Mouse (Mus musculus) layer of hippocampus, adult 9-10 months (tissue): ENCODE data around the gene Gpr68.

ENCODE experiments used
- DNase-seq: peaks from one replicate; pipeline ENCODE4 v3.0.0; 2022; ENCODE audit warnings: low spot score

Gene Gpr68

GRCm38 (mm10) chr12:100910731-100911130, 2.7 kb upstream of the Gpr68 start:
- no peak for DNase-seq

- DNase-seq = no peak
Measured at GRCm38 (mm10) chr12:100909765-100910164, 1.8 kb upstream of the Gpr68 start.

- no peak for DNase-seq
Measured at GRCm38 (mm10) chr12:100908298-100909034, 468 bp upstream of the Gpr68 start.

GRCm38 (mm10) chr12:100906861-100907260, 1.1 kb downstream of the Gpr68 start:
- no peak for DNase-seq

GRCm38 (mm10) chr12:100903761-100904160, 4.2 kb downstream of the Gpr68 start:
- DNase-seq = no peak

- no peak for DNase-seq
Measured at GRCm38 (mm10) chr12:100901386-100901785, 6.6 kb downstream of the Gpr68 start.

GRCm38 (mm10) chr12:100900901-100901300, 7.1 kb downstream of the Gpr68 start:
- no peak for DNase-seq

- DNase-seq = no peak
Measured at GRCm38 (mm10) chr12:100899111-100899640, 8.8 kb downstream of the Gpr68 start.

- no peak for DNase-seq
Measured at GRCm38 (mm10) chr12:100897736-100898650, 10.0 kb downstream of the Gpr68 start.

GRCm38 (mm10) chr12:100896661-100897060, 11.3 kb downstream of the Gpr68 start:
- no peak for DNase-seq

GRCm38 (mm10) chr12:100895504-100895903, 12.5 kb downstream of the Gpr68 start:
- DNase-seq = no peak

GRCm38 (mm10) chr12:100890548-100890947, 17.4 kb downstream of the Gpr68 start:
- DNase-seq = no peak

- DNase-seq = no peak
Measured at GRCm38 (mm10) chr12:100887801-100888258, 20.2 kb downstream of the Gpr68 start.

GRCm38 (mm10) chr12:100886877-100887276, 21.1 kb downstream of the Gpr68 start:
- no peak for DNase-seq

GRCm38 (mm10) chr12:100885585-100885984, 22.4 kb downstream of the Gpr68 start:
- DNase-seq = no peak

- DNase-seq = no peak
Measured at GRCm38 (mm10) chr12:100883168-100883567, 24.8 kb downstream of the Gpr68 start.

- DNase-seq = no peak
Measured at GRCm38 (mm10) chr12:100878556-100878955, 29.4 kb downstream of the Gpr68 start.

GRCm38 (mm10) chr12:100877936-100878335, 30.1 kb downstream of the Gpr68 start:
- DNase-seq = no peak

- no peak for DNase-seq
Measured at GRCm38 (mm10) chr12:100875960-100876359, 32.0 kb downstream of the Gpr68 start.

GRCm38 (mm10) chr12:100875553-100875952, 32.4 kb downstream of the Gpr68 start:
- DNase-seq = no peak

GRCm38 (mm10) chr12:100873612-100874011, 34.4 kb downstream of the Gpr68 start:
- no peak for DNase-seq

GRCm38 (mm10) chr12:100871841-100872240, 36.2 kb downstream of the Gpr68 start:
- DNase-seq = no peak

GRCm38 (mm10) chr12:100871234-100871633, 36.8 kb downstream of the Gpr68 start:
- DNase-seq = no peak
